Mouse (Mus musculus): Measurements from ENCODE around the gene Gmeb1.
A peak's percentile ranks its signal among the peaks of the same experiment; 100 is the strongest.
"Not testable (repeated sequence)": the region's sequence is repeated elsewhere in the genome, so short reads cannot be mapped to it uniquely, and the experiment has no call there.

Gmeb1 gene

DNA sequence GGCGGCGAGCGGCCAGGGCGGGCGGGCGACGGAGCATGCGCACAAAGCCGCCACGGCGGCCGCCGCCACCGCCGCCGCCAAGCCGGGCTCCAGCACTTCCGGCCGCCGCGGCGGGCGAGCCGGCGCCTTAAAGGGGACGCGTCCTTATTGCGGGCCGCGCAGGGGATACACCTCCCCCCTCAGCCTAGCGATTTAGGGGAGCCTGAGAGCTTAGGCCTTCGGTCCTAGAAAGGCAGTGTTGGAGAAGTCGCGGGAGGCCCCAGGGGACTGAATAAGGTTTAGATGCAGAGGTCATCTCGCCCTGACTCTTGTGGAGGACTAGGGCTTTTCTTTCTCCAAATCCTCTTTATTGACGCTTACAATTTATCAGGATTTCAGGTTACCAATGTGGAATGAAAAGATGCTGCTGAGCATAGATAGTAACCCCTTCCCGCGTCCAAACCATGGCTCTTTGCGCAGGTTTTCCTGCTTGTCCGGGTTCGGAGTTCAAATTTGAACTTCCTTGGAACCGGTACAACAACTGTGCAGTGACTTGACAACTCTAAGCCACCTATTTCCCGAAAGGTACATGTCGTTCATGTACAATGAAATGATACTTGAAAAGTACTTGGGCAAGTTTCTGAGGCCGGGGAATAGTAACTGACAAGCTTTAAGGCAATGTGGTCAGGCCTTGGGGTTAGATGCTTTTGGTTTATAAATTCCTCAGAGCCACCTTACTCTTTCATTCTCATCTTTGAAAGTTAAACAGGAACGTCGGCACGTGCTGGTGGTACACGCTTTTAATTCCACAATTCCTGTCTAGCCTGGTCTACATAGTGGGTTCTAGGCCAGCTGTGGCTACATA, at the start of gene Gmeb1:
Gene Gmeb1, minus strand, starts transcription at position 89 of the 844 bp plus-strand sequence.
- peak in 1 of 2 experiments; percentile 33 for DNase-seq (ENCODE audit: low read depth in 1 of 2, low spot score in 2 of 2)

GRCm38 (mm10) chr4:132309849-132310472, 48.6 kb upstream of the Gmeb1 start:
- peak; percentile 16 to 17 for DNase-seq (ENCODE audit: low read depth in 1 of 2, low spot score in 2 of 2)

- no peak for DNase-seq (ENCODE audit: low read depth in 1 of 2, low spot score in 2 of 2)
Observed at GRCm38 (mm10) chr4:132309140-132309848, 47.9 kb upstream of the Gmeb1 start.

- DNase-seq (ENCODE audit: low read depth in 1 of 2, low spot score in 2 of 2), result peak; percentile 68 to 77
Observed at GRCm38 (mm10) chr4:132308437-132309139, 47.2 kb upstream of the Gmeb1 start.

GRCm38 (mm10) chr4:132306004-132306403, 44.6 kb upstream of the Gmeb1 start:
- no peak for DNase-seq (ENCODE audit: low read depth in 1 of 2, low spot score in 2 of 2)

DNA sequence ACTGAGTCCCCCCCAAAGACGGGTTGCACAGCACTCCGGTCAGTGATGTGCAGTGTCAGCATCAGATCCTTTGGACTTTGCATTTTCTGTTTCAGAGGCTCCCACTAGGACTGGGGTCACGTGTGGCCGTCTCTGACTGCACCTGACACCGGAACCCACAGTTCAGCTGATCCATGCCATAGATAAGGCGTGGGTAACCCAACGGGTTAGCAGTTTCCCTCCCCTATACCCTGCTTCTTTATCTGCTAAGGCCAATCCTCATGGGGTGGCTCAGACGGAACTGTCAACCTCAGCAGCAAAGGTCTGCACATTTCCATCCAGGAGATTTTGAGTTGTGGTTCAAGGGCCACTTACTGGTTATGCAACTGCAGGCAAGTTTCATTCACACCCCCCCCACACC, 43.9 kb upstream of the Gmeb1 start:
- DNase-seq (ENCODE audit: low read depth in 1 of 2, low spot score in 2 of 2), result no peak

DNA sequence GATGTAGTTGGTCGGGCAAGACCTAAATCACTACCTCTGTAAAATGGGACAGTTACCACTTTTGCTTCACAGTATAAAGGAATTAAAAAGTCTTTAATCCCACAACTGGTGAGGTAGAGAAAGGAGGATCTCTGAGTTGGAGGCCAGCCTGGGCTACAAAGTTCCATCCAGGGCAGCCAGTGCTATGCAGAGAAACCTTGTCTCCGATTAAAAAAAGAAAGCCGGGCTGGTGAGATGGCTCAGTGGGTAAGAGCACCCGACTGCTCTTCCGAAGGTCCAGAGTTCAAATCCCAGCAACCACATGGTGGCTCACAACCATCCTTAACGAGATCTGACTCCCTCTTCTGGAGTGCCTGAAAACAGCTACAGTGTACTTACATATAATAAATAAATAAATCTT, 42.1 kb upstream of the Gmeb1 start:
- not testable (repeated sequence) for DNase-seq (ENCODE audit: low read depth in 1 of 2, low spot score in 2 of 2)

DNA sequence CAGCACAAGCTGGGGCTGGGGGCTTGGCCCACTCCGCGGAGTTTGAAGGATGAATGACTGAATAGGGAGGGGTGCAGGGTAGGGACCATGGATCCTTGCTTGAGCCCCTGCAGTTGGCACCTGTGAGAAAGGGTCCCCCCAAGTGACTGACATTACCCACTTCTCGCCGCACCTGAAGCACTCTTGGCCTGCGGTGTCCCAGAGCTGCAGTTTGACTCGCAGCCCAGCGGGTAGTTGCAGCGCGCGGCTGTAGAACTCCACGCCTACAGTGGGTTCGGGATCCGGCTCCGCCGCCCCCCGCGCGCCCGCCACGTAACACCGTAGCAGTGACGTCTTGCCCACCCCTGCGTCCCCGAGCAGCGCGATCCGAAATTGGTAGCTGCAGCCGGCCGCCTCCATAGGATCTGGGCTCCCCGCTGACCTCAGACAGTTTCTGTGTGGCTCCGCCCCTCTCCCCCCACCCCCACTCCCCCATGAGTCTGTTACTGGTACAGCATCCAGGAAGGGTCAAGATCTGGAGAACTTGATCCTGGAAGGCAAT, 41.6 kb upstream of the Gmeb1 start, which contains the start of gene Rab42:
Gene Rab42, minus strand, starts transcription at position 447 of the 541 bp plus-strand sequence.
- peak in 1 of 2 experiments; percentile 21 for DNase-seq (ENCODE audit: low read depth in 1 of 2, low spot score in 2 of 2)

- no peak for DNase-seq (ENCODE audit: low read depth in 1 of 2, low spot score in 2 of 2)
Observed at GRCm38 (mm10) chr4:132301965-132302938, 40.9 kb upstream of the Gmeb1 start.

- DNase-seq (ENCODE audit: low read depth in 1 of 2, low spot score in 2 of 2), result no peak
Observed at GRCm38 (mm10) chr4:132301486-132301885, 40.1 kb upstream of the Gmeb1 start.

- no peak for DNase-seq (ENCODE audit: low read depth in 1 of 2, low spot score in 2 of 2)
Observed at GRCm38 (mm10) chr4:132299849-132300248, 38.4 kb upstream of the Gmeb1 start.

- no peak for DNase-seq (ENCODE audit: low read depth in 1 of 2, low spot score in 2 of 2)
Observed at GRCm38 (mm10) chr4:132295696-132296390, 34.4 kb upstream of the Gmeb1 start.

DNA sequence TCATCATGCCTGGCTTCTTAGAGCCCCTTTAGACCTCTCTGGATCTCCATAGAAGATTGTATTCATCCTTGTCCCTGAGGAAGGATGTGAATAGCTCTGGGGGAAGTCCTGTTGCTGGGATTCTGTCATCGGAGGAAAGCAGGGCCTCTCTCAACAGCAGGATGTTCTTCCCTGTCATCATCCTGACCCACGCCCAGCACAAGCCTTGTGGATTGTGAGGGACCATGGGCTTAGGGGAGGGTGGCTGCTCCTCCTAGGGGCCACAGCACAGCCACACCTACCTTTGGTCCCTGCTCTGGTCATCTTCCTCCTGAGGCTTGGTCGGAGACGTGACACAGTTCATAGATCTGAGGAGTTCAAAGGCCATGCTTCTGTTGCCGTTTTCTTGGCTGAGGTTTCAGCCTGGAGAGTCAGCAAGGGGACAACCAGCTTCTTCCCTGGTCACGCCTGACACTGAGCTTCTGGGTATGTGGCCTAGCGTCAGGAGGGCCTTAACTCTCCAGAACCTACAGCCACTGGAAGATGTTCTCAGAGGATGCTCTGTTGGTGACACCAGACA, 32.4 kb upstream of the Gmeb1 start:
- DNase-seq (ENCODE audit: low read depth in 1 of 2, low spot score in 2 of 2), result no peak

- no peak for DNase-seq (ENCODE audit: low read depth in 1 of 2, low spot score in 2 of 2)
Observed at GRCm38 (mm10) chr4:132292988-132293387, 31.6 kb upstream of the Gmeb1 start.

- no peak for DNase-seq (ENCODE audit: low read depth in 1 of 2, low spot score in 2 of 2)
Observed at GRCm38 (mm10) chr4:132291624-132292335, 30.4 kb upstream of the Gmeb1 start.

DNA sequence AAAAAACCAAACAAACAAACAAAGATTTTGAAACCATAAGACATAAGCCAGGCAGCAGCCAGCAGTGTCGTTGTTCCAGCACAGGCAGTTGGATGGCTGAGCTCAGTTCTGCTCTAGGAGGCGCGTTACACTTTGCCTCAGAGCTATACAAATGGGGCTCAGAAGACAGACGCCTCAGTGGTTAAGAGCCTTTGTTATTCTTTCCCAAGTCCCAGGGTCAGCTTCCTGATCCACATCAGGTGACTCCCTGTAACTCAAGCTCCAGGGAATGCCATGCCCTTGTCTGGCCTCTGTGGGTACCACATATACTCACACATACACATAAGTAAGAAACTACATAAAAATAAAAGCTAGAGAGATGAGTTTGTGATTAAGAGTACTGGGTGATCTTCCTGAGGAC, 29.7 kb upstream of the Gmeb1 start:
- DNase-seq (ENCODE audit: low read depth in 1 of 2, low spot score in 2 of 2), result no peak

DNA sequence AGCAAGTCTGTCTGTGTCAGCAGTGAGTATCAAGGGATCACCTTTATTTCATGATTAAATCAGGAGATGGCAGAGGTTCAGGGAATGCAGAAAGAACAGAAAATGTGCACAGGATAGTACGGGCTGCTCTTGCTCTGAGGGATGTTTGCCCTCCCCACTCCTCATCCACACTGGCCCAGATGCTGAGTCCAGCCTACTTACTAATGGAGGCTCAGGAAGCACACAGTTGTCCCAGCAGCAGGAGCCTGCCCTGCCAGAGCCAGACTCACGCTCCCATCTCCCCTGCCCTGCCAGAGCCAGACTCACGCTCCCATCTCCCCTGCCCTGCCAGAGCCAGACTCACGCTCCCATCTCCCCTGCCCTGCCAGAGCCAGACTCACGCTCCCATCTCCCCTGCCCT, 27.4 kb upstream of the Gmeb1 start:
- not testable (repeated sequence) for DNase-seq (ENCODE audit: low read depth in 1 of 2, low spot score in 2 of 2)

DNA sequence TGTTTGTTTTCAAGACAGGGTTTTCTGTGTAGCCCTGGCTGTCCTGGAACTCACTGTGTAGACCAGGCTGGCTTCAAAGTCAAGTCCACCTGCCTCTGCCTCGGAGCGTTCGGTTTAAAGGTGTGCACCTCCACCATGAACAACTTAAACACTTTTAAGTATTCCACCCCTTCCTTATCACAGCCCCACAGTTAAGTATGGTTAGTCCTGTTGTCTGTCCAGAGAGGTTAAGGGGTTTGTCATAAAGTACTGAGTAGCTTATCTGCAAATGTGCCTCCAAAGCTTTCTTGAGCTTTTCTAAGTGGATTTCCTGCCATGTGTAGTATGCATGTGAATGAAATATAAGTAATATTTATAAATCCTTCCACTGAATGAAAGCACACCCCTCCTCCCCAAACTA, 14.5 kb upstream of the Gmeb1 start:
- DNase-seq (ENCODE audit: low read depth in 1 of 2, low spot score in 2 of 2), result no peak

Measured in monocyte, adult 2 months (primary cell).